13 mouse cellular contexts compared by ENCODE assay signal in genomic region chr12:53992411-53992810, GRCm38 (mm10).
A peak's percentile ranks its signal among the peaks of the same experiment; 100 is the strongest.
DNase-seq lines count a peak whose midpoint lies in the region; ATAC-seq and TF ChIP-seq lines count a peak whose summit lies in the region.
"Had no signal": no experiment of that assay in that cellular context is flagged by ENCODE, and none has a peak within 500 bp of the region (broad histone marks: within the 10 kb centered on the region; RNA-seq: fewer than 3 reads in every experiment).

No protein-coding gene starts in this region.

- no peaks in the 10 kb centered on the region for H3K27me3 ChIP-seq in kidney, embryonic 16.5 days (ENCODE audit: insufficient read depth, low read length)
- no peaks in the 10 kb centered on the region for H3K27me3 ChIP-seq in lung, postnatal 0 days (replicated peaks; ENCODE audit: insufficient read depth, low read length)
- H3K27me3 ChIP-seq: liver, embryonic 13.5 days had no signal

- no peak overlapping the region for H3K4me3 ChIP-seq in kidney, embryonic 16.5 days (ENCODE audit: low read length)
- no peak overlapping the region for H3K4me3 ChIP-seq in lung, postnatal 0 days (ENCODE audit: low read depth, low read length)
- H3K4me3 ChIP-seq: forebrain, embryonic 15.5 days; liver, embryonic 13.5 days; myocyte had no signal

- DNase-seq in kidney, adult 9 months, result peak; percentile 10
- DNase-seq in B cell, adult 2 months, result peak; percentile 54 to 61
- peak; percentile 19 for DNase-seq in NIH3T3 (ENCODE audit: low read depth)
- no peak for DNase-seq in lung, postnatal 0 days (ENCODE audit: low spot score)
- no peak for DNase-seq in cerebellum, adult 9-10 months
- no peak for DNase-seq in layer of hippocampus, adult 9-10 months (ENCODE audit: low spot score)
- DNase-seq in cerebellum, postnatal 36 days, result no peak
- DNase-seq: adrenal gland, adult 8-10 months; embryo, embryonic 11 days; liver, embryonic 13.5 days had no signal

- ATAC-seq in kidney, embryonic 16.5 days (ENCODE audit: low FRiP score, low TSS enrichment), result no peak
- no peak for ATAC-seq in lung, postnatal 0 days
- ATAC-seq: forebrain, embryonic 15.5 days had no signal

- no peaks in the 10 kb centered on the region for H3K9me3 ChIP-seq in kidney, embryonic 16.5 days (ENCODE audit: low read length)
- no peaks in the 10 kb centered on the region for H3K9me3 ChIP-seq in lung, postnatal 0 days (ENCODE audit: low read length)
- H3K9me3 ChIP-seq: forebrain, embryonic 15.5 days; liver, embryonic 13.5 days had no signal

- no peak for TF ChIP-seq EP300 in lung, postnatal 0 days (IDR thresholded peaks at IDR 0.05)

- no peak overlapping the region for H3K27ac ChIP-seq in kidney, embryonic 16.5 days (ENCODE audit: low read length)
- no peak overlapping the region for H3K27ac ChIP-seq in lung, postnatal 0 days (ENCODE audit: low read length)
- H3K27ac ChIP-seq: forebrain, embryonic 15.5 days; liver, embryonic 13.5 days had no signal

- no peaks in the 10 kb centered on the region for H3K4me1 ChIP-seq in kidney, embryonic 16.5 days (ENCODE audit: insufficient read depth, low read length)
- no peaks in the 10 kb centered on the region for H3K4me1 ChIP-seq in lung, postnatal 0 days (ENCODE audit: insufficient read depth, low read depth, low read length)
- H3K4me1 ChIP-seq: liver, embryonic 13.5 days had no signal

- H3K4me2 ChIP-seq in kidney, embryonic 16.5 days (replicated peaks; ENCODE audit: low read depth, low read length), result no peak overlapping the region
- no peak overlapping the region for H3K4me2 ChIP-seq in lung, postnatal 0 days (replicated peaks; ENCODE audit: low read depth, low read length)
- H3K4me2 ChIP-seq: forebrain, embryonic 15.5 days; liver, embryonic 13.5 days had no signal

- no peak overlapping the region for H3K9ac ChIP-seq in kidney, embryonic 16.5 days (replicated peaks; ENCODE audit: low read length)
- H3K9ac ChIP-seq in lung, postnatal 0 days (replicated peaks; ENCODE audit: low read depth), result no peak overlapping the region
- H3K9ac ChIP-seq: forebrain, embryonic 15.5 days; liver, embryonic 13.5 days had no signal

- WGBS in kidney, embryonic 16.5 days, result 94% methylated on average over 6 of the region's 6 CpGs
- 96% methylated on average over 6 of the region's 6 CpGs for WGBS in lung, postnatal 0 days

- no peaks in the 10 kb centered on the region for H3K36me3 ChIP-seq in kidney, embryonic 16.5 days (ENCODE audit: insufficient read depth, low read length)
- no peaks in the 10 kb centered on the region for H3K36me3 ChIP-seq in lung, postnatal 0 days (ENCODE audit: insufficient read depth, low read length)
- H3K36me3 ChIP-seq: forebrain, embryonic 15.5 days; liver, embryonic 13.5 days had no signal

- peak; percentile 53 for TF ChIP-seq CTCF in lung, postnatal 0 days (IDR thresholded peaks at IDR 0.05)

Comparison
In these comparisons a context has a peak if more than half of its experiments do, and no peak if none do; other contexts are left out.
1. DNase-seq: peak in kidney, adult 9 months (single experiment), B cell, adult 2 months (2 of 2) and NIH3T3 (single experiment); none in lung, postnatal 0 days (single experiment), cerebellum, adult 9-10 months (single experiment), layer of hippocampus, adult 9-10 months (single experiment) and cerebellum, postnatal 36 days (0 of 2).